Mouse (Mus musculus) olfactory bulb, adult 2 months (tissue): ENCODE data around the gene Fahd1. TPM values are rescaled to one million over a fixed set of nuclear protein-coding genes. Genes with fewer than 3 reads are reported as not detected.

Source experiments
- H3K27ac ChIP-seq: fragments of 200-500 bp; 2 replicates; pipeline ENCODE4 v1.5.1; 2012; ENCODE audit warnings: low read depth, low read length; ENCODE audit not compliant: insufficient read depth
- H3K4me1 ChIP-seq: fragments of 200-500 bp; 2 replicates; pipeline ENCODE4 v1.6.1; 2012; ENCODE audit warnings: low read length; ENCODE audit not compliant: control insufficient read depth, insufficient read depth
- H3K4me3 ChIP-seq: fragments of 200-500 bp; 2 replicates; pipeline ENCODE4 v1.5.1; 2012; ENCODE audit warnings: mild to moderate bottlenecking, low read depth, low read length, moderate library complexity; ENCODE audit not compliant: insufficient read depth
- CTCF ChIP-seq: fragments of 200-500 bp; IDR thresholded peaks from 2 replicates; pipeline ENCODE4 v1.5.1; 2012; ENCODE audit warnings: low read depth, mild to moderate bottlenecking, low read length, moderate library complexity; ENCODE audit not compliant: insufficient read depth
- POLR2A ChIP-seq: fragments of 200-500 bp; IDR thresholded peaks from 2 replicates; pipeline ENCODE4 v1.6.1; 2012; ENCODE audit warnings: mild to moderate bottlenecking, low read depth, low read length, moderate library complexity; ENCODE audit not compliant: insufficient read depth
- WGBS: fragments of 180-500 bp; shearing (Covaris S2); methylation state at CpG from one replicate; pipeline ENCODE4 v1.1.7; 2018; 5-methylcytosine and 5-hydroxymethylcytosine counted together
- polyA plus RNA-seq: library from polyadenylated mRNA; stranded (reverse); fragments of >200 nt; gene quantifications from 2 replicates; pipeline ENCODE4 v1.2.4, GENCODE M21; 2012; ENCODE audit warnings: low replicate concordance; ENCODE audit not compliant: missing spikeins, insufficient read depth, insufficient read length

The Fahd1 gene
- polyA plus RNA-seq, 1 experiment: not detected

- peaks cover 10% of the 10 kb centered on the region for H3K4me1 ChIP-seq
- WGBS: 2% methylated on average over 71 of the region's 71 CpGs
- H3K27ac ChIP-seq: no peak within 1 kb of the TSS
- H3K4me3 ChIP-seq: peak within 1 kb of the TSS; percentile 54
- no peak for TF ChIP-seq POLR2A
- TF ChIP-seq CTCF: no peak
Observed at GRCm38 (mm10) chr17:24803952-24804951, 45.9 kb downstream of the Fahd1 start, which contains the start of gene Meiob. Meiob (plus strand) TSS chr17:24804289.

- Histone ChIP-seq H3K27ac (no peak overlapping the region), H3K4me1 (peaks cover 10% of the 10 kb centered on the region), H3K4me3 (no peak overlapping the region)
- WGBS: 68% methylated on average over 3 of the region's 3 CpGs
- TF ChIP-seq CTCF (no peak), POLR2A (no peak)
Observed at GRCm38 (mm10) chr17:24800524-24800923, 49.6 kb downstream of the Fahd1 start.

DNA sequence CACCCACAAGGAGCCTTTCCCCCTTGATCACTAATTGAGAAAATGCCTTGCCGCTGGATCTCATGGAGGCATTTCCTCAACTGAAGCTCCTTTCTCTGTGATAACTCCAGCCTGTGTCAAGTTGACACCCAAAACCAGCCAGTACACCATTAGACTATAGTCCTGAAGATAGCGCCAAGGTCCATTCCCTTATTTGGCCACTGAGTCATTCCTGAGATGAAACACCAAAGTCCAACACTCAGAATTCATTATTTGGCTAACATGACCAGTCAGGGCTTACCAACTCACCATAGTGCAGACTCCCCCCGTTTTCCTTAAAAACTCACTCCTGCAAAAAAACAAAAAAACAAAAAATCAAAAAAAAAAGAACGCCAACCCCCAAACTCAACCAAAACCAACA, 50.7 kb downstream of the Fahd1 start:
- Histone ChIP-seq H3K4me3 (no peak overlapping the region), H3K27ac (no peak overlapping the region), H3K4me1 (peaks cover 7% of the 10 kb centered on the region)
- TF ChIP-seq POLR2A: no peak
- TF ChIP-seq CTCF: no peak
- 91% methylated on average over 4 of the region's 4 CpGs for WGBS

Other genes with a start within 250 kb of the Fahd1 start
- 286 TPM in 1 of 2 replicates, not detected in the other for gene Tsc2, start 217.7 kb downstream of the Fahd1 start, polyA plus RNA-seq
- gene Nthl1, start 217.7 kb downstream of the Fahd1 start, polyA plus RNA-seq: not detected in 2 replicates
- gene Slc9a3r2, start 200.0 kb downstream of the Fahd1 start, polyA plus RNA-seq: not detected in 2 replicates
- gene Npw, start 191.9 kb downstream of the Fahd1 start, polyA plus RNA-seq: not detected in 2 replicates
- gene Zfp598, start 180.7 kb downstream of the Fahd1 start, polyA plus RNA-seq: not detected in 2 replicates
- gene Syngr3, start 160.4 kb downstream of the Fahd1 start, polyA plus RNA-seq: not detected in 2 replicates
- not detected in 2 replicates for gene Gfer, start 154.2 kb downstream of the Fahd1 start, polyA plus RNA-seq
- not detected in 2 replicates for gene Noxo1, start 154.1 kb downstream of the Fahd1 start, polyA plus RNA-seq
- gene Tbl3, start 142.7 kb downstream of the Fahd1 start, polyA plus RNA-seq: not detected in 2 replicates
- gene Rnf151, start 132.3 kb downstream of the Fahd1 start, polyA plus RNA-seq: not detected in 2 replicates
- not detected in 2 replicates for gene Rps2, start 132.2 kb downstream of the Fahd1 start, polyA plus RNA-seq
- gene Ndufb10, start 125.9 kb downstream of the Fahd1 start, polyA plus RNA-seq: not detected in 2 replicates
- gene Rpl3l, start 122.5 kb downstream of the Fahd1 start, polyA plus RNA-seq: not detected in 2 replicates
- not detected in 2 replicates for gene Msrb1, start 113.7 kb downstream of the Fahd1 start, polyA plus RNA-seq
- not detected in 2 replicates for gene Hs3st6, start 97.4 kb downstream of the Fahd1 start, polyA plus RNA-seq
- not detected in 2 replicates for gene Meiob, start 46.1 kb downstream of the Fahd1 start, polyA plus RNA-seq
- gene Hagh, start 10.2 kb downstream of the Fahd1 start, polyA plus RNA-seq: not detected in 2 replicates
- not detected in 2 replicates for gene Igfals, start 15.6 kb upstream of the Fahd1 start, polyA plus RNA-seq
- not detected in 2 replicates for gene Nubp2, start 36.0 kb upstream of the Fahd1 start, polyA plus RNA-seq
- not detected in 2 replicates for gene Spsb3, start 36.3 kb upstream of the Fahd1 start, polyA plus RNA-seq
- gene Eme2, start 44.7 kb upstream of the Fahd1 start, polyA plus RNA-seq: not detected in 2 replicates
- not detected in 2 replicates for gene Mrps34, start 44.8 kb upstream of the Fahd1 start, polyA plus RNA-seq
- gene Nme3, start 46.1 kb upstream of the Fahd1 start, polyA plus RNA-seq: not detected in 2 replicates
- gene Mapk8ip3, start 86.6 kb upstream of the Fahd1 start, polyA plus RNA-seq: 307 TPM in 1 of 2 replicates, not detected in the other
- gene Jpt2, start 110.3 kb upstream of the Fahd1 start, polyA plus RNA-seq: not detected in 2 replicates
- gene Cramp1l, start 165.4 kb upstream of the Fahd1 start, polyA plus RNA-seq: not detected in 2 replicates
- not detected in 2 replicates for gene Ift140, start 165.7 kb upstream of the Fahd1 start, polyA plus RNA-seq
- gene Tmem204, start 233.2 kb upstream of the Fahd1 start, polyA plus RNA-seq: not detected in 2 replicates